Mouse (Mus musculus): ENCODE measurements around the gene Trim65.
A peak's percentile ranks its signal among the peaks of the same experiment; 100 is the strongest.
"Not testable (repeated sequence)": the region's sequence is repeated elsewhere in the genome, so short reads cannot be mapped to it uniquely, and the experiment has no call there.

Gene Trim65

GRCm38 (mm10) chr11:116138468-116139138 lies 7.7 kb upstream of the Trim65 start, which contains the start of gene Mrpl38:
Gene Mrpl38 (minus strand): TSS chr11:116138868.
- peak; percentile 91 to 94 for DNase-seq

- DNase-seq, result no peak
Measured at GRCm38 (mm10) chr11:116138096-116138467, 7.2 kb upstream of the Trim65 start.

- DNase-seq, result no peak
Measured at GRCm38 (mm10) chr11:116134171-116134570, 3.2 kb upstream of the Trim65 start.

- DNase-seq, result no peak
Measured at GRCm38 (mm10) chr11:116133497-116133896, 2.6 kb upstream of the Trim65 start.

GRCm38 (mm10) chr11:116132366-116133333 lies 1.7 kb upstream of the Trim65 start:
- peak in 1 of 2 experiments; percentile 56 for DNase-seq

- DNase-seq, result peak in 1 of 2 experiments; percentile 23
Measured at GRCm38 (mm10) chr11:116131349-116132170, 632 bp upstream of the Trim65 start.

- DNase-seq, result peak in 1 of 2 experiments; percentile 25
Measured at GRCm38 (mm10) chr11:116129993-116130487, 888 bp downstream of the Trim65 start.

- no peak for DNase-seq
Measured at GRCm38 (mm10) chr11:116129091-116129790, 1.7 kb downstream of the Trim65 start.

- DNase-seq, result peak in 1 of 2 experiments; percentile 65
Measured at GRCm38 (mm10) chr11:116127986-116128385, 2.9 kb downstream of the Trim65 start.

- DNase-seq, result peak; percentile 87 to 95
Measured at GRCm38 (mm10) chr11:116127156-116127980, 3.6 kb downstream of the Trim65 start, which contains the start of gene Trim47. Gene Trim47 (minus strand): TSS chr11:116127210.

GRCm38 (mm10) chr11:116126261-116126660 lies 4.7 kb downstream of the Trim65 start:
- DNase-seq, result no peak

- not testable (repeated sequence) for DNase-seq
Measured at GRCm38 (mm10) chr11:116121731-116122245, 9.1 kb downstream of the Trim65 start.

- DNase-seq, result no peak
Measured at GRCm38 (mm10) chr11:116117819-116118218, 13.1 kb downstream of the Trim65 start.

- peak in 1 of 2 experiments; percentile 25 for DNase-seq
Measured at GRCm38 (mm10) chr11:116117241-116117640, 13.7 kb downstream of the Trim65 start.

- DNase-seq, result peak in 1 of 2 experiments; percentile 24
Measured at GRCm38 (mm10) chr11:116111611-116112203, 19.2 kb downstream of the Trim65 start.

- DNase-seq, result no peak
Measured at GRCm38 (mm10) chr11:116111067-116111466, 19.9 kb downstream of the Trim65 start.

- DNase-seq, result peak; percentile 55 to 60
Measured at GRCm38 (mm10) chr11:116110540-116110939, 20.4 kb downstream of the Trim65 start.

GRCm38 (mm10) chr11:116110131-116110530 lies 20.8 kb downstream of the Trim65 start:
- DNase-seq, result peak; percentile 83 to 90

- DNase-seq, result peak; percentile 55 to 67
Measured at GRCm38 (mm10) chr11:116109441-116110081, 21.4 kb downstream of the Trim65 start.

Data from lung, postnatal 4 days (tissue).